Mouse (Mus musculus): ENCODE measurements around the gene Otub2. TPM values are rescaled to one million over a fixed set of nuclear protein-coding genes. Genes with fewer than 3 reads are reported as not detected.

Otub2 gene
- polyA plus RNA-seq, 1 experiment from 2014 or later: 23.1 TPM

Other genes with a start within 250 kb of the Otub2 start
- gene Prima1, start 146.5 kb upstream of the Otub2 start, polyA plus RNA-seq (2015; fragmentation: Nextera tagmentation; extraction: Ambion mirVana): 2.0 and 3.2 TPM in 2 replicates
- gene Fam181a, start 77.7 kb upstream of the Otub2 start, polyA plus RNA-seq (2015; fragmentation: Nextera tagmentation; extraction: Ambion mirVana): 4.9 and 6.9 TPM in 2 replicates
- 2.1 and 3.3 TPM in 2 replicates for gene Asb2, start 32.7 kb upstream of the Otub2 start, polyA plus RNA-seq (2015; fragmentation: Nextera tagmentation; extraction: Ambion mirVana)
- 0.36 and 1.1 TPM in 2 replicates for gene 9330161L09Rik, start 19.1 kb downstream of the Otub2 start, polyA plus RNA-seq (2015; fragmentation: Nextera tagmentation; extraction: Ambion mirVana)
- gene Ddx24, start 37.1 kb downstream of the Otub2 start, polyA plus RNA-seq (2015; fragmentation: Nextera tagmentation; extraction: Ambion mirVana): 176 and 181 TPM in 2 replicates
- gene Ifi27, start 45.5 kb downstream of the Otub2 start, polyA plus RNA-seq (2015; fragmentation: Nextera tagmentation; extraction: Ambion mirVana): 14.6 and 30.5 TPM in 2 replicates
- 7.5 and 16.4 TPM in 2 replicates for gene Ifi27l2a, start 55.0 kb downstream of the Otub2 start, polyA plus RNA-seq (2015; fragmentation: Nextera tagmentation; extraction: Ambion mirVana)
- gene Ifi27l2b, start 68.5 kb downstream of the Otub2 start, polyA plus RNA-seq (2015; fragmentation: Nextera tagmentation; extraction: Ambion mirVana): 0.88 TPM in 1 of 2 replicates, not detected in the other
- gene Ppp4r4, start 143.6 kb downstream of the Otub2 start, polyA plus RNA-seq (2015; fragmentation: Nextera tagmentation; extraction: Ambion mirVana): 2.8 and 3.2 TPM in 2 replicates
- 0.04 and 0.24 TPM in 2 replicates for gene Serpina10, start 242.8 kb downstream of the Otub2 start, polyA plus RNA-seq (2015; fragmentation: Nextera tagmentation; extraction: Ambion mirVana)